Mouse (Mus musculus) stomach, postnatal 0 days (tissue): ENCODE results near the gene Ddr1. TPM values are rescaled to one million over a fixed set of nuclear protein-coding genes. Genes with fewer than 3 reads are reported as not detected.
A peak's percentile ranks its signal among the peaks of the same experiment; 100 is the strongest.

Experiments used
- ATAC-seq: fragments of 200-750 bp; cut with Nextera tagmentation; 2 replicates; pipeline ENCODE4 v1.8.0; 2017; ENCODE audit not compliant: low FRiP score, low TSS enrichment
- DNase-seq: peaks from one replicate; pipeline ENCODE4 v3.0.0-alpha.2; 2016; ENCODE audit warnings: low spot score
- H3K27ac ChIP-seq: fragments of 300-500 bp; sonication (generic); replicated peaks from 2 replicates; pipeline ENCODE4 v1.5.1; 2014; ENCODE audit warnings: mild to moderate bottlenecking, control low read depth
- H3K27me3 ChIP-seq: fragments of 300-500 bp; sonication (generic); 2 replicates; pipeline ENCODE4 v1.6.1; 2014; ENCODE audit warnings: low read length; ENCODE audit not compliant: control insufficient read depth, insufficient read depth
- H3K36me3 ChIP-seq: fragments of 300-500 bp; sonication (generic); 2 replicates; pipeline ENCODE4 v1.6.1; 2014; ENCODE audit warnings: low read length, mixed read lengths; ENCODE audit not compliant: control insufficient read depth, insufficient read depth
- H3K4me1 ChIP-seq: fragments of 300-500 bp; sonication (generic); replicated peaks from 2 replicates; pipeline ENCODE4 v1.6.1; 2014; ENCODE audit warnings: antibody characterized with exemption; ENCODE audit not compliant: control insufficient read depth, insufficient read depth
- H3K4me2 ChIP-seq: fragments of 300-500 bp; sonication (generic); replicated peaks from 2 replicates; pipeline ENCODE4 v1.6.1; 2014; ENCODE audit warnings: low read depth, mild to moderate bottlenecking, control low read depth, moderate library complexity
- H3K4me3 ChIP-seq: fragments of 300-500 bp; sonication (generic); 2 replicates; pipeline ENCODE4 v1.5.1; 2014; ENCODE audit warnings: low read depth, low read length, control low read depth
- H3K9ac ChIP-seq: fragments of 300-500 bp; sonication (generic); 2 replicates; pipeline ENCODE4 v1.6.1; 2014; ENCODE audit warnings: mild to moderate bottlenecking, low read length, control low read depth, mixed read lengths
- H3K9me3 ChIP-seq: fragments of 300-500 bp; sonication (generic); 2 replicates; pipeline ENCODE4 v1.6.1; 2016; ENCODE audit warnings: low read length; ENCODE audit not compliant: control insufficient read depth
- CTCF ChIP-seq: IDR thresholded peaks from 2 replicates; pipeline ENCODE4 v1.5.1; 2016; ENCODE audit warnings: antibody characterized with exemption, low read depth, mild to moderate bottlenecking, moderate library complexity
- EP300 ChIP-seq: optimal IDR thresholded peaks from 2 replicates; pipeline ENCODE3; 2016; ENCODE audit warnings: antibody characterized with exemption
- WGBS: fragments of 180-500 bp; shearing (Covaris S2); extraction: QIAGEN DNeasy Blood & Tissue Kit; methylation state at CpG from one replicate; pipeline ENCODE4 v1.1.7; 2014; 5-methylcytosine and 5-hydroxymethylcytosine counted together
- polyA plus RNA-seq: library from polyadenylated mRNA; unstranded; fragments of >200 nt; fragmentation: Nextera tagmentation; extraction: Ambion mirVana; gene quantifications from 2 replicates; pipeline ENCODE4 v1.2.1, GENCODE M21; 2015

Gene Ddr1
- polyA plus RNA-seq, 1 experiment from 2014 or later: 50.8 TPM

DNA sequence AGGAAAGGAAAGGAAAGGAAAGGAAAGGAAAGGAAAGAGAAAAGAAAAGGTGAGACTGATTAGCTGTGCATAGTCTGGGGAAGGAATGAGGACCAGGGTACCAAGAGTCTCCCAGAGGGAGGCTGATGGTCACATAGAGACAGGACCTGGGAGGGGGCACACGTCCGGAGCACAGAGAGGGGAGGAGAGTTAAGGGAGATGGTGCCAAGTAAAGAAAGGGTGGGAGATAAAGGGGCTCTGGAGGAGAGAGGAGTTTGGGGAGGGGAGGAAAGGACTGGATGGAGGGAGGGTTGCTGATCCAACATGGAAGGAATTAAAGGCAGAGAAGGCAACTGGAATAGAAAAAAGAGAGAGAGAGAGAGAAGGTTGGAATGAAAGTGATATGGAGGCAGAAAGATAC, 1.4 kb downstream of the Ddr1 start:
- DNase-seq (no peak), ATAC-seq (no peak)
- Histone ChIP-seq H3K27ac (peak overlapping the region; percentile 98), H3K9ac (no peak overlapping the region), H3K36me3 (no peaks in the 10 kb centered on the region), H3K4me1 (no peaks in the 10 kb centered on the region), H3K9me3 (no peaks in the 10 kb centered on the region), H3K27me3 (no peaks in the 10 kb centered on the region), H3K4me2 (peak overlapping the region; percentile 75), H3K4me3 (no peak overlapping the region)
- 25% methylated on average over 2 of the region's 2 CpGs for WGBS
- TF ChIP-seq EP300 (no peak), CTCF (no peak)

DNA sequence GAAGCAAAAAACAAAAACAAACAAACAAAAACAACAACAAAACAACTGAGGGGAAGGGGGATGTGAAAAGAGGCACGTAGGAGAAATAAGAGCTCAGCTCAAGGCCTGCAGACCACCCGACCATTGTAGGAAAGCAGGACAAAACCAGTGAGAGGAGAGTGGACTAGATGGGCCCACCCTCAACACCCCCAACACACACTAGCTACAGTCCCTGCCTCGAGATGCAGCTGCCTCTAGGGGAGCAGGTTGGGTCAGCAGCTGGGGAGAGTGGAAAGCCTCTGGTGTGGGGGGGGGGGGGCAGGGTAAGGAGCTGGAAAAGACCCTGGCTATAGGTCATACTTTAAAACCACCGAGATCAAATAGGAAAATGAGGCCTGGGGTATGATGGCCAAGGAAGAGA, 1.8 kb downstream of the Ddr1 start:
- Histone ChIP-seq H3K4me3 (peak overlapping the region; percentile 55; the same call in 1 of the 2 replicates), H3K4me1 (peaks cover 3% of the 10 kb centered on the region; the same call in 1 of the 2 replicates), H3K27me3 (no peaks in the 10 kb centered on the region), H3K27ac (peak overlapping the region; percentile 98), H3K36me3 (no peaks in the 10 kb centered on the region), H3K9ac (no peak overlapping the region; the same call in 1 of the 2 replicates), H3K9me3 (no peaks in the 10 kb centered on the region), H3K4me2 (peak overlapping the region; percentile 75)
- ATAC-seq (no peak), DNase-seq (no peak)
- WGBS: 19% methylated on average over 4 of the region's 4 CpGs
- TF ChIP-seq EP300 (no peak), CTCF (no peak)

GRCm38 (mm10) chr17:35701978-35702461, 2.4 kb downstream of the Ddr1 start:
- TF ChIP-seq EP300 (no peak), CTCF (no peak)
- Histone ChIP-seq H3K27ac (peak overlapping the region; percentile 98), H3K4me1 (peaks cover 5% of the 10 kb centered on the region; the same call in 1 of the 2 replicates), H3K27me3 (no peaks in the 10 kb centered on the region), H3K4me2 (peak overlapping the region; percentile 75), H3K36me3 (no peaks in the 10 kb centered on the region), H3K9ac (peak overlapping the region; percentile 80), H3K9me3 (no peaks in the 10 kb centered on the region), H3K4me3 (peak overlapping the region; percentile 55)
- peak; percentile 90 for DNase-seq
- ATAC-seq: peak; percentile 28
- 4% methylated on average over 15 of the region's 16 CpGs for WGBS

GRCm38 (mm10) chr17:35701203-35701977, 3.0 kb downstream of the Ddr1 start:
- Histone ChIP-seq H3K27me3 (no peaks in the 10 kb centered on the region), H3K36me3 (no peaks in the 10 kb centered on the region), H3K4me2 (peak overlapping the region; percentile 75), H3K9ac (peak overlapping the region; percentile 80), H3K27ac (peak overlapping the region; percentile 98), H3K4me1 (peaks cover 5% of the 10 kb centered on the region; the same call in 1 of the 2 replicates), H3K9me3 (no peaks in the 10 kb centered on the region), H3K4me3 (peak overlapping the region; percentile 55)
- TF ChIP-seq CTCF: peak; percentile 8; the same call in 1 of the 2 replicates
- TF ChIP-seq EP300: no peak
- DNase-seq (peak; percentile 55), ATAC-seq (no peak)
- WGBS: 3% methylated on average over 16 of the region's 16 CpGs

GRCm38 (mm10) chr17:35700371-35700961, 4.0 kb downstream of the Ddr1 start:
- ATAC-seq: peak; percentile 77
- peaks cover 5% of the 10 kb centered on the region; the same call in 1 of the 2 replicates for H3K4me1 ChIP-seq

More at GRCm38 (mm10) chr17:35700371-35700961, 4.0 kb downstream of the Ddr1 start:
- H3K4me3 ChIP-seq: peak overlapping the region; percentile 55
- H3K4me2 ChIP-seq: peak overlapping the region; percentile 75
- peak overlapping the region; percentile 98 for H3K27ac ChIP-seq
- no peaks in the 10 kb centered on the region for H3K9me3 ChIP-seq
- TF ChIP-seq CTCF: peak; percentile 29; the same call in 1 of the 2 replicates
- TF ChIP-seq EP300: no peak
- H3K27me3 ChIP-seq: no peaks in the 10 kb centered on the region
- WGBS: under 1% methylated on average over 50 of the region's 66 CpGs
- DNase-seq: peak; percentile 93
- H3K9ac ChIP-seq: peak overlapping the region; percentile 80
- peaks cover under 1% of the 10 kb centered on the region; the same call in 1 of the 2 replicates for H3K36me3 ChIP-seq
